Mouse (Mus musculus) urinary bladder, postnatal 4 days (tissue): ENCODE data around the gene Rerg.
A peak's percentile ranks its signal among the peaks of the same experiment; 100 is the strongest.

Experiments used
- DNase-seq, 2 experiments: peaks; one replicate each; pipeline ENCODE4 v3.0.0; 2021 to 2022; ENCODE audit warnings: low spot score in 2 of 2

Gene Rerg

DNA sequence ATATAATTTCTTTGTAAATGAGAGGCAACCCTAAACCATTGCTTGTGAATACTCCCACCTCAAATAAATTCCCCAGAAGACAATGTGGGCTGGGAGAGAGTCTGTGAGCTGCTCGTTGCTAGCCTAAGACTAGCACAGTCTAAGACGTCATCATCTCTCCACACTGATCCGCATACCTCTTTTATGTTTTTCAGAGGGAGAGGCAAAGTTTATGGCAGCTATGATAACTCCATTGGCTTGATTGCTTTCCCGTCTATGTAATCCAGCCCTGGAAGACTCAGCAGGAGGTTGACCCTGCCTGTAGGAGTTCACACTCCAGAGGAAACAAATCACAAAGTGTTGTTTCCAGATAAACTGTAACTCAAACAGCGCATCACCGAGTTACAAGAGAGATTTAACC, 38.9 kb downstream of the Rerg start:
- DNase-seq, result no peak

DNA sequence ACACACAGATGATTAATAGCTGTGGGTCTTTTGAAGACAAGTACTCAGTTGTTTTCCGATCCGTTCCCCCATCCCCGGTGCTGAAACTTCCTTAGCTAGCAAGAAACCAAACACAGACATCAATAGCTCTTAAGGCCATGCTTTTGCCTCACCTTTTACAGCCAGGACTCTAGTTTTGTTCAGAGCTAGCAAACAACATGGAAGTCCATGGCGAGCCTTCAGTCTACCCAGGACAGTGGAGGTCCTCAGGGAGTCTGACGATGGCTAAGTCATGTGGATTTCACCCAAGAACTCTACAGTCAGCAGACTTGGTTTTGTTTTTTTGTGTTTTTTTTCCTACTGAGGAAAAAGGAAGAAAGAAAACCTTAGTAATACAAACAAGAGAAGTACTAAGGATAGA, 43.4 kb downstream of the Rerg start:
- DNase-seq, result no peak

DNA sequence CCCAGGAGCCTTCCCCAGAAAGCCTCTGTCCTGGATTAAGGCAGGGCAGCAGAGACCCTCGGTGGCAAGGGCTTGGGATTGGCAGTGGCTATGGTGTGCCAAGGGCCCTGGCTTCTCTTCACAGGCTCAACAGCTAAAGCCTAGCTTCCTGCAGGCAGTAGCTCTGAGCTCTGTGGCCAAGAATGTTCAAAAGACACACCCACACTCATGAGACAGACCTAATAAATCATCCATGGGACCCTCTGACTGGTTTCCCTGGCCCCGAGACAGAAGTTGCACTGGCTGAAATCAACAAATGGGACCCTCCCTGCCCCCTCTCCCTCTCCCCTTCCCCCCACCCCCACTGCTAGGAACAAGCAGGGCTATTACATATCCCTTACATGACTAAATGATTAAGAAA, 44.1 kb downstream of the Rerg start:
- no peak for DNase-seq

DNA sequence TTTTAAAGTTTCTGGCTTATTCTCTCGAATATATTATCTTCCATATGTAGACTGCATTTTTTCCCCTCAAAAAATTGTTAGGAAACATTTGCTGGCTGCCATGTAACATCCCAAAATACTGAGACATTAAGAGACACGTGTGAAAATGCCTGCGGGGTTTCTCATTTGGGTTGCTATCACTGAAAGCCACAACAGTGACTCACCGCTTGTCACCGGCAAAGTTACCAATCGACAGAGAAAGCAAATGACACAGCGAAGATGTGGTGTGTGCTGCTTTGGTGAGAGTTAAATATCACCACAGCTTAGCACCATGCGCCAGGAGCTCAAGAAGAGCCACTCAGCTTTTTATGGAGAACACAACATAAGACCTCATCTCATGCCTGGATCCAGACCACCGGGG, 44.9 kb downstream of the Rerg start:
- DNase-seq, result no peak

DNA sequence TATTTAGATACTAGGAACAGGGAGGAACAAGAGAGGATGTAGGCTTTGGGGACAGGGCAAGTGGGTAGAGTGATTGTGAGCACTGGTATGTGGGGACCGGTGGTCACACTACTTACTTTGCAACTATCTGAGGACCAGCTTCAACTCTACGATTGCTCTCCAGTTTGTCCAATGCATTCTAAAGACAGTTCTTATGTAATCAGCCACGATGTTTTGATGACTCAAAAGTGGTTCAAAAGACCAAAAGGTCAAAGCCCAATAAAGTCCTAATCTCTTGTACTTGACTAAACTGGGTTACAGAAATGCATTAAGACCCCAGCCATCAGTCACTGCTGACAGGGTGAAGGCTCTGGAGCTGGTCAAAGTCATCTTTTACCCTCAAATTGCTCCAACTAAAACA, 45.3 kb downstream of the Rerg start:
- no peak for DNase-seq

DNA sequence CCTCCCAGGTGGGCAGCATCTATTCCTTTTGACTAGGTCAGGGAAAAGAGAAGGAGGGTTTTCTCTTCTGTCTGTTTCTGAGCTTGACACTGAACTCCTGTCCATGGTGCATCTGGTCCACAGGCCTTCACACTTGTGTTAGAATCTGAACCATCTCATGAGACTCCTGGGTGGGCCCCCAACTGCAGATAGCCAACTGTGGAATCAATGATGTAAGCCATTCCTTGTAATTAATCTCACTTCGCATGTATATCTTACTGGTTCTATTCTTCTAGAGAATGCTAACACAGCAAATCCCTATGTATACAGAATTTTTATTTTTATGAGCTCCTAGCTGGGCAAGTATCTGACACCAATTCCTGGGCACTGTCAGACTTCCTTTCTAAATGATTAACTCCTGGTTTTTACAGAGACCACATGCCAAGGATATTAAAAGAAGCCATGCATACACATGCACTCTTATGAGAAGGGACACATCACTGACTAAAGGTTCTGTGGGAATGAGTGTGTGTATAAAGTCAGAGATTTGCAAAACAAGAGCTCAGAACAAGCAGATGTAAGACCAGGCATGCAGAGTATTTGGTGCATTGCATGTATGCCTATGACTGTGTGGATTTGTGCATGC, 53.3 kb downstream of the Rerg start:
- DNase-seq, result no peak

DNA sequence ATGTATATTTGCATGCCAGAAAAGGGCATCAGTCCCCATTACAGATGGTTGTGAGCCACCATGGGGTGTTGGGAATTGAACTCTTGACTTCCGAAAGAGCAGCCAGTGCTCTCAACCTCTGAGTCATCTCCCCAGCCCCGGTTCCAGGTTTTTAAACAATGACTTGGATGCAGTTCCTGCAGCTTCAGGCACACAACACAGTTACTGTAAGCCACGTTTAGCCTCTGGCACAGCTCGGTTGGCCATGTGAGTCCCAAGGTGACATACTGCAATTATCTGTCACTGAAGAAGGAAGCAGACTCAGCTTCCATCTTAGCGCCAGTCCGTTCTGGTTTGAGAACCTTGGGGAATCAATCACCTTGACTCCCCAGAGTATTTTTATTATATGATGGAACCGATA, 55.4 kb downstream of the Rerg start:
- DNase-seq, result no peak

DNA sequence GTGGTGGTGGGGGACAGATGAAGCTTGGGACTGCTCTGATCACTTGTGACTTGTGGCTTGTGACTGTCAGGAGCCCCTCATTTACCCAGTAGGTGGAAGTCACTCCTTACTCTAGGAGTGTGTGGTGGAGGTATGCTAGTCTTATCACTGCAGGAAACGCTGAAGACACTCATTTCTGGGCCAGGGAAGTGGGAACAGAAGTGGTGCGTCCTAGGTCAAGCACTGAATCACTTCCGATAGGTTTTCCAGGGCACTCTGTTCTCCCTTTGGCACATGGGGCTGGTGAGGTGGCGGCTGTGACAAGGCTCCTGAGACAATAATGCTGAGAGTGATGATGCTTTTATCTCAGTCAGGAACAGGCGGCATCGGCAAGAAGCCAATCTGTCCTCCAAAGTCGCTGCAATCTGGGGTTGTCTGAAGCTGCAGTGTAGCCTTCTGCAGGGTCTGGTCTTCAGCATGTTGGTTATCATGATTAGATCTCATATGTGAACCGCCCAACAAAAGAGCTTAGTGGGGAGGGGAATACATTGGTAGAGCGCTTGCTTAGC, 59.0 kb downstream of the Rerg start:
- DNase-seq, result no peak

DNA sequence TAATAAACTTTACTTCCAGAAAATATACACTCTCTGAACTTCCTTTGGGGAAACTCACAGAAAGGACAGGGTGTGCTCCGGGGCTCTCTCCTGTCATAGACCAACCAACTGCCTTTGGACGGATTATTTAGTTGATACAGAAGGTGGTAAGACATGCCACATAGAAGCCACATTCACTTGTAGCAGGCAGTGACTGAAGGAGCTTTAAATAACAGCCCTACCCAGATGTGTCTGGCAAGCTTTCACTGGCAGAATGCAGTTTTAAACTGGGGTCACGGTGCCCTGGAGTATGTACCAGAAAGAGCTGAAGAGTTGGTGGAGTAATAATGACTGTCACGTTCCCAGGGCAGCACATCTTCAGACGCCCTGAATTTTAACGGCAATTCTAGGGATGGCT, 59.5 kb downstream of the Rerg start:
- DNase-seq, result no peak

DNA sequence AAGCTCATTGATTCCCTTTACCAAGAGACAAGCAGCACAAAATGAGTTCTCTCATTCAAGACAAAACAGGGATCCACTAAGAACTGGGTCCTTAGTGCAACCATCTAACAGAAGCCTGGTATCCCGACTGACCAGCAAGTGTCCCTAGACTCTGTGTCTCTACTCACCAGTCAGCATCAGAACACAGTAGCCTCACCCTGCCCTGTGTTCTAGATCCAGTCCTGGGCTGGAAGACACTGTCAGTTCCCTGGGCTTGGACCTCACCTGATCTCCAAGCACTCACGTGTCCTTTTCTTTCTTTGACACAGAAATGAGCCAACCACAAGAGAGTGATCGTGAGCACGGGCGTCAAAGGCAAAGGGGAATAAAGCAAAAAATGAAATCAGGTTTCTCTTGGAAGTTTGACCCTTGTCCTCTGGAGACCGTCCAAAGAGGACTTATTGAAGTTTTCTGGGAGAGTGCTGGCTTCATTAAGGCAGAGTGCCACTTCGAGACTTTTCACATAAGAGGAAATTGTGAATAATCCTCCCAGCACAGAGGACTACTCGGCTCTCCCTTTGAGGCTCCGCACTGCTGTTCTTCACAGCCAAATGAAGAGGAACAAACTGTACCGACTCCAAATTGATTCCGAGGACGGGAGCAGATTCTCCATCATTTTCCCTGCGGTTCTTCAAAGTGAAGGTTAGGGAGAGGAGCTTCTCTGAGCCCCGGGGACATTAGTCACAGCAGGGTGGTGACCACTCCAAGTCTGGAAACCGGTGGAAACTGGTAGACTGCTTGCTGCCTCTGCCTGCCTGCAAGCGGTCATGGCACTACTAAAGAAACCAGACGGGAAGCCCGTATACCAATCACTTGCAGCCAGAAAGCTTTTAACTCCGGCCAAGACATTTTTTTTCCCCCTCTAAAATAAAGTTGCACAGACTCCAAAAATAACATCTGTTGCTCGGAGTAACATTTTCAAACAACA, 60.2 kb downstream of the Rerg start:
- DNase-seq, result peak in 1 of 2 experiments; percentile 39

DNA sequence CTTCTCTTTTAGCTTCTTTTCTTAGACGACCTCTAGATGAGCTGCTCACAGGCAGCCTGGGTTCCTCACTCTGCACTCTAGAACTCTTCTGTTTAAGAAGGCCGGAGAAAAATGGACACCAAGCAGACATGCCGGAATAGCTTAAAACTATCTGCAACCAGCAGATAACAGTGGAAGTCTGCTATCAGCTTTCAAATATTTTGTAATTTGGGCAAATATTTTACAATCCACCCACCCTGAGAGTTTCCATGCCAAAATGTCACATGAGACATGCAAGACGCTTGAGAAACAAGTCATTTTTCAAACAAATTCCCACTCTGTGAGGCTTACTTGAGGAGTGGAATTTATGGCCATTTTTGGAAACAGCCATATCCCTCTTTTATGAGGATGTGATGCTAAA, 65.0 kb downstream of the Rerg start:
- DNase-seq, result no peak

DNA sequence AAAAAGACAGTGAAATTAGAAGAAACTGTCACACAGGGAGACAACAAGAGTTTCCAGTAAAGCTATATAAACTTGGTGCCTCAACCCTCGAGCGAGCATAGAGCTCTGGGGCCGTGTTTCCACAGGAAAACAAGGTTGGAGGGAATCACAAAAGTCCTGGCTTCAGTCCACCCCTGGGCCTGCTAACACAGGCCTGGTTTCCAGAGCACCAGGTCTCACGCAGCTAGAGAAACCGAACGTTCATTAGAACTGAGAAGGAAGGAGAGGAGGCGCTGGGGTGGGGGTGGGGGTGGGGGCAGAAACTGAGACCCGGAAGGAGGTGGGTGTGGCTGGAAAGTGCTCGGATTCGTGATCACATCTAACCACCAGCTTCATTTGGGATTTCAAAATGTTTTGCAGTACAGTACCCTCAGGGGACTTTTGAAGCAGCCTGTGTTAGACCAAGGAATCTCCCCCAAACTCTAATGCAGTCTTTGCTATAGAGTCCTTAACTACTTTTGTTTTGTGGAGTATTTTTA, 67.6 kb downstream of the Rerg start:
- DNase-seq, result no peak

DNA sequence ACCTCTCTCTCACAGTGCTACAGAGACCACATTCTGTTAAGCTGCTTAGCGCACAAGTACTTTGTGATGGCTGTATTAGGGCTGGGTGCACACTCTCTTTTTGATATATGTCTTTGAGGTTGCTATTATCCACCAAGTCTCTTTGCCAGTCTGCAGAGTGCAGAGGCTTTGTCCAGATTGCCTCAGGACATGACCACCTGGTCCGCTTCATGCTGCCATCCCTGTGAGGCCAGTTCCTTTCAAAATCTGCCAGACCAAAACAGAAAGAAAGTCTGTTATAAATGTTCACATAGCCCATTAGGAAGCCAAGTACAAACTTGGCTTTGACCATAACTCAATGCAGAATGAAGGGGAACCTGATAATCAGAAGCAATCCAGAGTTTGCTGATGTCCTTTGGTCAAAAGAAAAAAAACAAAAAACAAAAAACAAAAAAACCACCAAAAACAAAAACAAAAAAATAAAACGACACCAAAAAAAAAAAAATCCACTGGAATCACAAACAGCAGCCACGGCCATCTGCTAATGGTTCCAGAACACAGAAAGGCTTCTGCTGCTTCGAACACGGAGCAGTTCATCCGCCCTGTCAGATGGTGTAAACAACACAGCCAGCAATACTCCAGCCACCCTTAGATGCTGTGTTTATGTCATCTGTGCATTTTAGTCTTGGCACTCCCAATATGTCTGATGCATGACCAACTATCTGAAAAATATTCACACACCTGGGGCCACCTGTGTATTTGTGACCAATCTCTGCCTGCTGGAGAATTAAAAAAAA, 68.2 kb downstream of the Rerg start:
- no peak for DNase-seq

DNA sequence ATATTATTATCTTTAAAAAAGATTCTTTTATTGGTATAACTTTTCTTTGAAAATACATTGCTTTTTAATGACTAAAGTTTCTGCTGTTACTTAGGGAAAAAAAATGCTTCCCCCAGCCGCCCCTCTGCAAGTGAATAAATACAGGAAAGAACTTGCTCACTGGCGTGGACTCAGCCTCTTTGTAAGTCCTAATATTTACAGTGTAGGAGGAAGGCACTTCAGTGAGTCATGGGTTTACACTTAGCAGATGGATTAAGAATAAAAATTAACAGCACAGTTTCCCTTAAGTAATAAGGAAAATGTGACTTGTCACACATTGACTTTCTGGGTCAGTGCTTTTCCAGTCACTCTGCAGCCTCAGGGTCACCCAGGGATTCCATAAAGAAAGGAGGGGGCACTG, 70.0 kb downstream of the Rerg start:
- DNase-seq, result no peak

DNA sequence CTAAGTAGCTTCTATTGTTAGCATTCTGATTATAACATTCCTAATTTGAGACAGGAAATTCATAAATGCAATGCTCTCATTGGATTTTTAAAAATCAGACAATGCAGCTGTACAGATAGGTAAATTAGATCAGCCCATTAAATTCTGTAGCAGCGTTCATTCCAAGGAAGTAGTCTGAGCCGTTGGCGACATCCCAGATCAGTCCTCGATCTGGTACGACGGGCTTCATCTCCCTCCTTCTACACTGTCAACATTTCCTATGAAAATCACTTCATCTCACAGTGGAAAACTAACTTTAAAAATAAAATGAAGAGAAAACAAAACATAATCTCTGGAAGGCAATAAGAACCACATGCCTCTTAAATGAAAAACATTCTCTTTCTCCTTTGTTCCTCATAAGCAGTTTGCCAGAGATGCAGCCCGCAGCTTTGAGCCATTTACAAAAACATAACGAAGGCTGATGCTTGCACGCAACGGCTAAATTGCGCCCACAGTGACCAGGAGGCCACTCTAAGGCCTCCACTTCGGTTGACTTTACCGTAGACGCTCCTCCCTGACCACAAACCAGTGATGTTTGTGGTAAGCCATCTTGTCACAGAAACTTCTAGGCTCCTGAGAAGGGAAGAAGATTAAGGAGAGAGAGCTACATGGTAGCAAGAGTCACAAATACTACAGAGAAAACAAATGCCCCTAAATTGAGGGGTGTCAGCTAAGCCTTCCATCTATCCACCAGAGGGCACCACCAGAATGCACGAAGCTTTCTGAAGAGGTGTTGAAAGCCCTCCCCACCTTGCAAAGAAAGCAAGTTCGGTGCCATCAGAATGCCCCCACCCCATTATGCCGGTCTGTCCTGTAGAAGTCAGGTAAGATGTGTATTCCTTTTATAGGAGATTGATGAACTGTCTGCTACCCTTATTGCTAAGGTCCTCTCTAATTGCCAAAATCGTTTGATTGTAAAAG, 71.8 kb downstream of the Rerg start:
- DNase-seq, result no peak

DNA sequence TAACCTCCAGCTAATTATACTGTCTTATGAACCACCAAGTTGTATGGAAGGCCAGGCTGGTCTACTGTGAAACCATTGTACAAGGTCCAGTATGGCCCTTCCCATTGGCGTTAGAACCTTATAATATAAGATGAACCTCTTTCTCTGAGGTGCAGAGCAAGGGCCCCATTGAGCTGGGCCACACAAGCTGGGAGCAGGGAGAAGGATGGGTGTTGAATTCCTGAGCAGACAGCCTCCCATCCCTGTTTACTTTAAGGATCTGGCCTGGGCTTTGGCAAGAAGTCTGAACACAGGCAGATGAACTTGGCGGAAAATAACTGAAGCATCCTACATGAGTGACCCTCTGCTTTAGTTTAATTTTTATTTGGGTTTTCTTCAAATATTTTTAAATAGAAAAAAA, 75.8 kb downstream of the Rerg start:
- DNase-seq, result no peak

DNA sequence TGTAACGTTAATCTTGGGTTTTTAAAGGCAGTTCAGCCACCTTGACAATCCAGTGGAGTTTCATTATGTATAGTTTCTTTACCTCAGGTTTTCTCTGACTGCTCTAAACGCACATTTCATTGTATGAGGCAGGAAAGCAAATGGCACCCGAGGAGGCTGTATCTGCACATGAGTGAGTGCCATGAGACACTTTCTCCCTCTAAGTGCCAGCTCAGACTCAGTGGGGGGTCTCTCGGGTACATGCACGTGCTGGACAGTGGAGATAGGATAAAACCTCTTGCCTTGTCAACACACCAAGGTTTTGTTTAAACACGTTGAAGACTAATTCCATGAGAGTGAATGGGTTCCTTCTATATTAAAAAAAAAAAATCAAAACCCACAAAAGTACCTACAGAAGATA, 81.8 kb downstream of the Rerg start:
- DNase-seq, result no peak

DNA sequence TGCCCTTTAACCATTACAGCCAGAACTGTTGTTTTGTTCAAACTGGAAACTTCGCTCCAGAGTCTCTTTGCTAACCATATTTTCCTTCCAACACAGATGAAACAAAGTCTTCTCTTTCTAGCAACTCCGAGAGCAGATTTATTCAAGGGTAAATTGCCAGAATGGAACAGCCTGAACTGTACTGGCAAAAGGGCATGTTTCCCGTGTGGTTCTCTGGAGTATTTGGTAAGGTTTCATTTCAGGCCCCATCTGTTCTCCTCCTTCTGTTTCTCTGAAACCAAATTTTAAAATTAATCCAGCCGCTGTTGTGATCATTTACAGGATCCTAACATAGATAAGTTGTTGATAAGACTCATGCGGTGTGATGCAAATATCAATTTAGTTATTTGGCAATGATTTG, 82.3 kb downstream of the Rerg start:
- DNase-seq, result no peak

DNA sequence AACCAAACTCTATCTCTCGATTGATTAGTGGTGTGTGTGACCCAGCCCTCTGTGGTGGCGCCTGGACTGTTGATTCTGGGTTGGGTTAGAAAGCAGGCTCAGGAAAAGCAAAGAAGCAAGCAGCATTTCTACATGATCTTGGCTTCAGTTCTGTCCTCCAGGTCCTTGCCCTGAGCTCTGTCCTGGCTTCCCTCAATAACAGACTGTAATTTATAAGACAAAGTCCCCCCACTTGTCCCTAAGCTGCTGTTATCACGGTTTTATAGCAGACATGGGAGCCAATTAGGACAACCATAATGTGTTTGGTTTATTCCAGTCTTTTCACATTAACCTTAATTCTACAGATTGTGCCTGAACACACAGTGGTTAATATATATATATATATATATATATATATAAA, 82.8 kb downstream of the Rerg start:
- DNase-seq, result no peak

DNA sequence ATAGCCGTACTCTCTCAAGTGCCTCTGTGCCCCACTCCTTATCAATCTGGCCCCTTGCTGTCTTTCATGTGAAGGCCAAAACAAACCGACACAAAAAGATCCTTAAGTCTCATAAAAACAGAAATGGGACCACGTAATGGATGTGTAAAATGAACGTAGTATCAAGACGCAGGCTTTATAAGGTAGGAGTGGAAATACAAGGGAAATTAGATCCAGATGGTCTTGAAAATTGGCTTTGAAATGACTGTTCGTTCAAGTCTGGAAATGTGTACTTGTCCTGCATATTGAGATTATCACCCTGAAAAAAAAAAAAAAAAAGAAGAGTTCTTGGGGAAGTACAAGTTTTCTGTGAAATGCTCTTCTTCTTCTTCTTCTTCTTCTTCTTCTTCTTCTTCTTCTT, 90.6 kb downstream of the Rerg start:
- DNase-seq, result no peak

DNA sequence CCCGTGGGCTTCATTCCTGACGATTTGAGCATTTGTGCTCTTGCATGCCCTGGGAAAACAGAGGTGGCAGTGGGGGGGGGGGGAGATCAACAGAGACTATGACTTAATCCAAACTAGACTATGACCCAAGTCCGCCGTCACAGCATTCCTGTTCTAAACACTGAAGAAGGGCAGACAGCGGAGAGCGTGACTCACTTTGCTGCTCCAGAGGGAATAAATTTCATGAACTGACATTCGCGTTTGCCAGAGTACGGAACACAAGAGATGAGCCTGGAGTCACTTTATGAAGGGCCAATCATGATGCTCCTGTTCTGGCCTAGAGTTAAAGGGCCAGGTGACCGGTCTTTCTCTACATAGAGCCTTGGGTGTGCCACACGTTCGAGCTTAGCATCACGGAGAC, 93.6 kb downstream of the Rerg start:
- no peak for DNase-seq
